Mouse (Mus musculus) hindbrain, embryonic 13.5 days (tissue): ENCODE data around the gene S100a11. TPM values are rescaled to one million over a fixed set of nuclear protein-coding genes. Genes with fewer than 3 reads are reported as not detected.

ENCODE experiments used
- ATAC-seq: fragments of 200-750 bp; cut with Nextera tagmentation; 2 replicates; pipeline ENCODE4 v1.8.0; 2017; ENCODE audit warnings: moderate TSS enrichment; ENCODE audit not compliant: low FRiP score
- H3K27ac ChIP-seq: fragments of 300-500 bp; sonication (generic); 2 replicates; pipeline ENCODE4 v1.5.1; 2015; ENCODE audit warnings: inconsistent platforms, mild to moderate bottlenecking, moderate library complexity
- H3K27me3 ChIP-seq: fragments of 300-500 bp; sonication (generic); 2 replicates; pipeline ENCODE4 v1.6.1; 2015; ENCODE audit warnings: mild to moderate bottlenecking, inconsistent platforms
- H3K36me3 ChIP-seq: fragments of 300-500 bp; sonication (generic); 2 replicates; pipeline ENCODE4 v1.6.1; 2015; ENCODE audit warnings: mild to moderate bottlenecking, inconsistent platforms
- H3K4me1 ChIP-seq: fragments of 300-500 bp; sonication (generic); replicated peaks from 2 replicates; pipeline ENCODE4 v1.6.1; 2015; ENCODE audit warnings: inconsistent platforms
- H3K4me2 ChIP-seq: fragments of 300-500 bp; sonication (generic); 2 replicates; pipeline ENCODE4 v1.6.1; 2015; ENCODE audit warnings: inconsistent platforms, mild to moderate bottlenecking, moderate library complexity
- H3K4me3 ChIP-seq: fragments of 300-500 bp; sonication (generic); 2 replicates; pipeline ENCODE4 v1.5.1; 2015; ENCODE audit warnings: mild to moderate bottlenecking, inconsistent platforms
- H3K9ac ChIP-seq: fragments of 300-500 bp; sonication (generic); 2 replicates; pipeline ENCODE4 v1.6.1; 2015; ENCODE audit warnings: mild to moderate bottlenecking, inconsistent platforms
- H3K9me3 ChIP-seq: fragments of 300-500 bp; sonication (generic); 2 replicates; pipeline ENCODE4 v1.6.1; 2016; ENCODE audit warnings: inconsistent platforms
- WGBS: fragments of 180-500 bp; shearing (Covaris S2); methylation state at CpG from one replicate; pipeline ENCODE4 v1.1.7; 2015; 5-methylcytosine and 5-hydroxymethylcytosine counted together
- polyA plus RNA-seq: library from polyadenylated mRNA; unstranded; fragments of >200 nt; fragmentation: Nextera tagmentation; extraction: Ambion mirVana; gene quantifications from 2 replicates; pipeline ENCODE4 v1.2.1, GENCODE M21; 2015

Gene S100a11
- polyA plus RNA-seq, 1 experiment from 2014 or later, result 225 TPM

- no peaks in the 10 kb centered on the region for H3K36me3 ChIP-seq
- H3K9me3 ChIP-seq, result no peaks in the 10 kb centered on the region
- no peak overlapping the region for H3K4me3 ChIP-seq
- no peaks in the 10 kb centered on the region for H3K4me1 ChIP-seq
- no peak overlapping the region for H3K4me2 ChIP-seq
- WGBS, result 74% methylated on average over 7 of the region's 7 CpGs
- ATAC-seq, result no peak
- no peak overlapping the region for H3K27ac ChIP-seq
- H3K9ac ChIP-seq, result no peak overlapping the region
- no peaks in the 10 kb centered on the region for H3K27me3 ChIP-seq
Observed at GRCm38 (mm10) chr3:93568428-93569040, 48.2 kb downstream of the S100a11 start.

GRCm38 (mm10) chr3:93569046-93569445, 48.8 kb downstream of the S100a11 start:
- no peaks in the 10 kb centered on the region for H3K4me1 ChIP-seq
- no peak overlapping the region for H3K9ac ChIP-seq
- no peaks in the 10 kb centered on the region for H3K27me3 ChIP-seq
- H3K36me3 ChIP-seq, result no peaks in the 10 kb centered on the region
- no peak overlapping the region for H3K4me2 ChIP-seq
- H3K4me3 ChIP-seq, result no peak overlapping the region
- no peaks in the 10 kb centered on the region for H3K9me3 ChIP-seq
- no peak overlapping the region for H3K27ac ChIP-seq
- WGBS, result 70% methylated on average over 2 of the region's 2 CpGs
- no peak for ATAC-seq

GRCm38 (mm10) chr3:93572058-93572791, 51.9 kb downstream of the S100a11 start:
- ATAC-seq, result no peak
- no peak overlapping the region for H3K4me2 ChIP-seq
- no peaks in the 10 kb centered on the region for H3K27me3 ChIP-seq
- H3K9ac ChIP-seq, result no peak overlapping the region
- no peak overlapping the region for H3K4me3 ChIP-seq
- no peaks in the 10 kb centered on the region for H3K36me3 ChIP-seq
- 73% methylated on average over 5 of the region's 5 CpGs for WGBS
- no peak overlapping the region for H3K27ac ChIP-seq
- H3K9me3 ChIP-seq, result no peaks in the 10 kb centered on the region
- no peaks in the 10 kb centered on the region for H3K4me1 ChIP-seq

Other genes with a start within 250 kb of the S100a11 start
- gene Flg, start 247.0 kb upstream of the S100a11 start, polyA plus RNA-seq, result not detected in 2 replicates
- not detected in 2 replicates for gene Hrnr, start 200.7 kb upstream of the S100a11 start, polyA plus RNA-seq
- not detected in 2 replicates for gene Rptn, start 126.8 kb upstream of the S100a11 start, polyA plus RNA-seq
- gene Tchh, start 78.2 kb upstream of the S100a11 start, polyA plus RNA-seq, result 0.95 and 1.2 TPM in 2 replicates
- gene Tchhl1, start 51.7 kb upstream of the S100a11 start, polyA plus RNA-seq, result not detected in 2 replicates
- gene S100a10, start 34.6 kb downstream of the S100a11 start, polyA plus RNA-seq, result 191 and 200 TPM in 2 replicates
- not detected in 2 replicates for gene Tdpoz2, start 132.2 kb downstream of the S100a11 start, polyA plus RNA-seq
- gene Tdpoz1, start 155.8 kb downstream of the S100a11 start, polyA plus RNA-seq, result not detected in 2 replicates
- not detected in 2 replicates for gene Gm37596, start 172.6 kb downstream of the S100a11 start, polyA plus RNA-seq